Mouse (Mus musculus) stomach, postnatal 0 days (tissue): ENCODE measurements at regions not wholly inside any gene's neighbourhood (a gene's known extent, or its start where the extent isn't known, plus 50 kb on each side); places are given as distances from the start of the nearest gene placed in this dataset.
"Not testable (repeated sequence)": the region's sequence is repeated elsewhere in the genome, so short reads cannot be mapped to it uniquely, and the experiment has no call there.

Source experiments
- ATAC-seq: fragments of 200-750 bp; cut with Nextera tagmentation; 2 replicates; pipeline ENCODE4 v1.8.0; 2017; ENCODE audit not compliant: low FRiP score, low TSS enrichment
- DNase-seq: peaks from one replicate; pipeline ENCODE4 v3.0.0-alpha.2; 2016; ENCODE audit warnings: low spot score
- H3K27ac ChIP-seq: fragments of 300-500 bp; sonication (generic); replicated peaks from 2 replicates; pipeline ENCODE4 v1.5.1; 2014; ENCODE audit warnings: mild to moderate bottlenecking, control low read depth
- H3K27me3 ChIP-seq: fragments of 300-500 bp; sonication (generic); 2 replicates; pipeline ENCODE4 v1.6.1; 2014; ENCODE audit warnings: low read length; ENCODE audit not compliant: control insufficient read depth, insufficient read depth
- H3K36me3 ChIP-seq: fragments of 300-500 bp; sonication (generic); 2 replicates; pipeline ENCODE4 v1.6.1; 2014; ENCODE audit warnings: low read length, mixed read lengths; ENCODE audit not compliant: control insufficient read depth, insufficient read depth
- H3K4me1 ChIP-seq: fragments of 300-500 bp; sonication (generic); replicated peaks from 2 replicates; pipeline ENCODE4 v1.6.1; 2014; ENCODE audit warnings: antibody characterized with exemption; ENCODE audit not compliant: control insufficient read depth, insufficient read depth
- H3K4me2 ChIP-seq: fragments of 300-500 bp; sonication (generic); replicated peaks from 2 replicates; pipeline ENCODE4 v1.6.1; 2014; ENCODE audit warnings: low read depth, mild to moderate bottlenecking, control low read depth, moderate library complexity
- H3K4me3 ChIP-seq: fragments of 300-500 bp; sonication (generic); 2 replicates; pipeline ENCODE4 v1.5.1; 2014; ENCODE audit warnings: low read depth, low read length, control low read depth
- H3K9ac ChIP-seq: fragments of 300-500 bp; sonication (generic); 2 replicates; pipeline ENCODE4 v1.6.1; 2014; ENCODE audit warnings: mild to moderate bottlenecking, low read length, control low read depth, mixed read lengths
- H3K9me3 ChIP-seq: fragments of 300-500 bp; sonication (generic); 2 replicates; pipeline ENCODE4 v1.6.1; 2016; ENCODE audit warnings: low read length; ENCODE audit not compliant: control insufficient read depth
- CTCF ChIP-seq: IDR thresholded peaks from 2 replicates; pipeline ENCODE4 v1.5.1; 2016; ENCODE audit warnings: antibody characterized with exemption, low read depth, mild to moderate bottlenecking, moderate library complexity
- EP300 ChIP-seq: optimal IDR thresholded peaks from 2 replicates; pipeline ENCODE3; 2016; ENCODE audit warnings: antibody characterized with exemption
- WGBS: fragments of 180-500 bp; shearing (Covaris S2); extraction: QIAGEN DNeasy Blood & Tissue Kit; methylation state at CpG from one replicate; pipeline ENCODE4 v1.1.7; 2014; 5-methylcytosine and 5-hydroxymethylcytosine counted together

GRCm38 (mm10) chr15:62257955-62258354 is 1335.1 kb upstream of the A1bg start:
- Histone ChIP-seq H3K27me3 (no peaks in the 10 kb centered on the region), H3K36me3 (no peaks in the 10 kb centered on the region), H3K4me3 (no peak overlapping the region), H3K9ac (no peak overlapping the region), H3K9me3 (no peaks in the 10 kb centered on the region), H3K4me2 (no peak overlapping the region), H3K4me1 (0 out of 2 replicates have a peak, but pooled peaks cover 2% of the 10 kb centered on the region), H3K27ac (no peak overlapping the region)
- peak; percentile 74 for DNase-seq
- peak; percentile 88 for ATAC-seq
- no peak for TF ChIP-seq EP300
- no peak for TF ChIP-seq CTCF
- 23% methylated on average over 3 of the region's 3 CpGs for WGBS

GRCm38 (mm10) chr15:62257110-62257667 is 1334.4 kb upstream of the A1bg start:
- Histone ChIP-seq H3K36me3 (no peaks in the 10 kb centered on the region), H3K4me2 (no peak overlapping the region), H3K9me3 (no peaks in the 10 kb centered on the region), H3K27ac (no peak overlapping the region), H3K27me3 (no peaks in the 10 kb centered on the region), H3K4me3 (no peak overlapping the region), H3K4me1 (0 out of 2 replicates have a peak, but pooled peaks cover 2% of the 10 kb centered on the region), H3K9ac (no peak overlapping the region)
- 93% methylated on average over 1 of the region's 1 CpGs for WGBS
- no peak for DNase-seq
- TF ChIP-seq EP300 (no peak), CTCF (no peak)
- no peak for ATAC-seq

- Histone ChIP-seq H3K4me3 (no peak overlapping the region), H3K4me1 (0 out of 2 replicates have a peak, but pooled peaks cover 2% of the 10 kb centered on the region), H3K27ac (no peak overlapping the region), H3K9ac (no peak overlapping the region), H3K9me3 (no peaks in the 10 kb centered on the region), H3K27me3 (no peaks in the 10 kb centered on the region), H3K4me2 (no peak overlapping the region), H3K36me3 (no peaks in the 10 kb centered on the region)
- WGBS = 93% methylated on average over 5 of the region's 5 CpGs
- ATAC-seq = no peak
- TF ChIP-seq CTCF (no peak), EP300 (no peak)
- DNase-seq = no peak
Measured at GRCm38 (mm10) chr15:62255571-62255970, 1332.8 kb upstream of the A1bg start.

GRCm38 (mm10) chr15:62253724-62254123 is 1330.9 kb upstream of the A1bg start:
- no peak for DNase-seq
- WGBS = 74% methylated on average over 4 of the region's 4 CpGs

GRCm38 (mm10) chr15:62252078-62252833 is 1329.4 kb upstream of the A1bg start:
- not testable (repeated sequence) for H3K9me3 ChIP-seq, H3K4me1 ChIP-seq, H3K4me3 ChIP-seq, H3K9ac ChIP-seq, H3K4me2 ChIP-seq, H3K27ac ChIP-seq, ATAC-seq, DNase-seq, H3K27me3 ChIP-seq, H3K36me3 ChIP-seq
- 87% methylated on average over 2 of the region's 2 CpGs for WGBS

More at GRCm38 (mm10) chr15:62253724-62254123, 1330.9 kb upstream of the A1bg start:
- 0 out of 2 replicates have a peak, but pooled peaks cover 2% of the 10 kb centered on the region for H3K4me1 ChIP-seq
- no peak overlapping the region for H3K4me2 ChIP-seq
- no peaks in the 10 kb centered on the region for H3K9me3 ChIP-seq
- TF ChIP-seq CTCF (no peak), EP300 (no peak)
- ATAC-seq = no peak
- H3K36me3 ChIP-seq = no peaks in the 10 kb centered on the region
- no peaks in the 10 kb centered on the region for H3K27me3 ChIP-seq
- H3K9ac ChIP-seq = no peak overlapping the region
- no peak overlapping the region for H3K27ac ChIP-seq
- no peak overlapping the region for H3K4me3 ChIP-seq

GRCm38 (mm10) chr15:62249436-62249835 is 1326.6 kb upstream of the A1bg start:
- no peak for TF ChIP-seq CTCF
- no peak for TF ChIP-seq EP300
- Histone ChIP-seq H3K9ac (no peak overlapping the region), H3K36me3 (no peaks in the 10 kb centered on the region), H3K27me3 (no peaks in the 10 kb centered on the region), H3K9me3 (no peaks in the 10 kb centered on the region), H3K27ac (no peak overlapping the region), H3K4me3 (no peak overlapping the region), H3K4me2 (no peak overlapping the region), H3K4me1 (no peaks in the 10 kb centered on the region)
- no peak for ATAC-seq
- WGBS = 83% methylated on average over 4 of the region's 4 CpGs
- no peak for DNase-seq
